Mouse (Mus musculus) forebrain, embryonic 14.5 days (tissue): ENCODE data around the gene Ccn1. TPM values are rescaled to one million over a fixed set of nuclear protein-coding genes. Genes with fewer than 3 reads are reported as not detected.

Experiments
- ATAC-seq: fragments of 200-750 bp; cut with Nextera tagmentation; 2 replicates; pipeline ENCODE4 v1.8.0; 2017; ENCODE audit warnings: mild to moderate bottlenecking, moderate library complexity
- DNase-seq: peaks from one replicate; pipeline ENCODE4 v3.0.0-alpha.2; 2015; ENCODE audit warnings: low spot score
- H3K27ac ChIP-seq: fragments of 300-500 bp; sonication (generic); 2 replicates; pipeline ENCODE4 v1.5.1; 2014; ENCODE audit warnings: low read depth, mild to moderate bottlenecking, control low read depth, low read length, moderate library complexity
- H3K27me3 ChIP-seq: fragments of 300-500 bp; sonication (generic); replicated peaks from 2 replicates; pipeline ENCODE4 v1.6.1; 2014; ENCODE audit warnings: low read length, control low read depth, mixed read lengths; ENCODE audit not compliant: control insufficient read depth, insufficient read depth
- H3K36me3 ChIP-seq: fragments of 300-500 bp; sonication (generic); 2 replicates; pipeline ENCODE4 v1.6.1; 2014; ENCODE audit warnings: low read length, control low read depth; ENCODE audit not compliant: control insufficient read depth, insufficient read depth
- H3K4me1 ChIP-seq: fragments of 300-500 bp; sonication (generic); 2 replicates; pipeline ENCODE4 v1.6.1; 2014; ENCODE audit warnings: antibody characterized with exemption, low read length, control low read depth; ENCODE audit not compliant: control insufficient read depth, insufficient read depth
- H3K4me2 ChIP-seq: fragments of 300-500 bp; sonication (generic); 2 replicates; pipeline ENCODE4 v1.6.1; 2014; ENCODE audit warnings: mild to moderate bottlenecking, control low read depth, low read length
- H3K4me3 ChIP-seq: fragments of 300-500 bp; sonication (generic); 2 replicates; pipeline ENCODE4 v1.5.1; 2014; ENCODE audit warnings: low read depth, low read length, control low read depth
- H3K9ac ChIP-seq: fragments of 300-500 bp; sonication (generic); 2 replicates; pipeline ENCODE4 v1.6.1; 2014; ENCODE audit warnings: mild to moderate bottlenecking, low read length, control low read depth, moderate library complexity
- H3K9me3 ChIP-seq: fragments of 300-500 bp; sonication (generic); replicated peaks from 2 replicates; pipeline ENCODE4 v1.6.1; 2016; ENCODE audit warnings: low read length, control low read depth, mixed read lengths; ENCODE audit not compliant: control insufficient read depth
- WGBS: fragments of 180-500 bp; shearing (Covaris S2); extraction: QIAGEN DNeasy Blood & Tissue Kit; methylation state at CpG from one replicate; pipeline ENCODE4 v1.1.7; 2014; 5-methylcytosine and 5-hydroxymethylcytosine counted together
- polyA plus RNA-seq: library from polyadenylated mRNA; unstranded; fragments of >200 nt; fragmentation: Nextera tagmentation; extraction: Ambion mirVana; gene quantifications from 2 replicates; pipeline ENCODE4 v1.2.1, GENCODE M21; 2014

Ccn1 gene
- polyA plus RNA-seq, 1 experiment from 2014 or later = 14.6 TPM

DNA sequence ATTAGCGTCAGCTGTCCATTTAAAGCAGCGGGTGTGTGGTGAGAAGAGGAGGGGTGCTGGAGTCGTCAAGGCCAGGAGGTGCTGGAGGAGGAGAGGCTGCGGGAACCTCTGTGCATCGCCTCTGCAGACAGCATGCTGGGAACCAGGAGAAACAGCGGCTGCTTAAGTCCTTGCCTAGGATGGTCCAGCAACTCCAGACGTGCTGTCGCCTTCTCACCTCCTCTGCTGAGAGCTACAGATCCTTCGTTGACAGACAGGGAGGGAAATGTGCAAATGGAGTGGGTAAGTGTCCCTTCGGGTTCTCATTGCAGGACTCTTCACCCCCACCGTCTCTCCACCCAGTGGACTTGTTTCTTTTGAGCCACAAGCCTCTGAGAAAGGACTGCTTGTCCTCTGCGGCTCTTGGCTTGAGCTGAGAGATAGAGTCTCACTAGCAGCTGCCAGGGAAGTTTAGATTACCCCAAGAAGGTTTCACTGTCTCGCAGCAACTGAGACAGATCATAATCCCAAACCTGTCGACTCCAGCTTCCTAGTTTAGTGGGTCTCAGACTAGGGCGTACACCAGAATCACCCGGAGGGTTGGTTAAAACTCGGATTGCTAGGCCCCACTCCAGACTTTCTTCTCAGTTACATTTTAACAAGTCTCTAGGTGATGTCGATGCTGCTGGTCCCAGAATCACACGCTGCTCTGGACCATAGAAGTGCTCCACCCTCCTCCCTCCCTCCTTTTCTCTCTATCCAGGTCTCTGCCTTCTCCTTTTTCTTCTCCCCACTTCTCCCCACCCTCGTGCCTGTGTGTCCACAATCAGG is 2.7 kb upstream of the Ccn1 start:
- Histone ChIP-seq H3K27ac (peak overlapping the region; percentile 46; the same call in 1 of the 2 replicates), H3K9ac (peak overlapping the region; percentile 66), H3K9me3 (no peaks in the 10 kb centered on the region), H3K27me3 (peaks cover 13% of the 10 kb centered on the region; the same call in 1 of the 2 replicates), H3K36me3 (no peaks in the 10 kb centered on the region), H3K4me3 (peak overlapping the region; percentile 36), H3K4me1 (peaks cover 30% of the 10 kb centered on the region), H3K4me2 (peak overlapping the region; percentile 82)
- DNase-seq (peak; percentile 23), ATAC-seq (no peak)
- 15% methylated on average over 20 of the region's 20 CpGs for WGBS

- peaks cover 13% of the 10 kb centered on the region; the same call in 1 of the 2 replicates for H3K27me3 ChIP-seq
- no peaks in the 10 kb centered on the region for H3K36me3 ChIP-seq
- H3K9ac ChIP-seq = peak overlapping the region; percentile 17; the same call in 1 of the 2 replicates
- H3K4me3 ChIP-seq = peak overlapping the region; percentile 8; the same call in 1 of the 2 replicates
- H3K4me1 ChIP-seq = peaks cover 30% of the 10 kb centered on the region
- ATAC-seq (no peak), DNase-seq (no peak)
- 10% methylated on average over 10 of the region's 10 CpGs for WGBS
- H3K27ac ChIP-seq = 0 out of 2 replicates have a peak overlapping the region, but pooled peaks have one; percentile 46
- H3K9me3 ChIP-seq = no peaks in the 10 kb centered on the region
- peak overlapping the region; percentile 82 for H3K4me2 ChIP-seq
Observed at GRCm38 (mm10) chr3:145651978-145652321, 2.2 kb upstream of the Ccn1 start.

- ATAC-seq = peak; percentile 11; the same call in 1 of the 2 replicates
Observed at GRCm38 (mm10) chr3:145651029-145651977, 1.5 kb upstream of the Ccn1 start.

DNA sequence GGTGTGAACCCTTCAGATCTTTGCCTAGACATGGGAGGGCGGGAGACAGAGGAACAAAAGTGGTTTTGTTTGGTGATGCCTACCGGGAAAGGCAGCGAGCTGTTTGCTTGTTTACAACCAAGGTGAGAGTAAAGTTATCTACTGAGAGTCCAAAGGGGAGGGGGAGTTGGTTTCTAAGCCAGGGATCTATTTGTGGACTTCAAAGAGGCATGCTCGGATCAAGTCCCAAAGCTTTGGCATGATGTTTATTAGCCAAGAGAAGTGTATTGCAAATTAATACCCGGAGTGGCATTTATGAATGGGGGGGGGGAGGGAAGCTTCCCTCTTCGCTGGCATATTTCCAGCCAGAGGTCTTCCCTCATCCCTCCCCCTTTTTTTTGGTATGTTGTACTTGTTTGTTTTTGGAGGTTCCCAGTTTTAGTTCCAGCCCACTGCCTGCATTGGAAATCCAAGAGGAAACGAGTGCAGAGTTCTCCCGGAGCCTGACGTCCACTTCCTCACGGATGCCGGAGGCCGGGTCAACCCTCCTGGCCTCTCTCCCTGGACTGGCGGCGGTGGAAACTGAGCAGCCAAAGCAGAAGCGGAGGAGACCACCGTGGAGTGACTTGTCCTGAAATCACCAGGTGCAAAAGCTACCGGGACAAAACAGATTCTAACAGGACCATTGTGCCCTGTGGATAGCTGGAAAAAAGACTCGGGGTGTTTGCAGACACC is 674 bp upstream of the Ccn1 start:
- Histone ChIP-seq H3K9me3 (no peaks in the 10 kb centered on the region), H3K9ac (peak overlapping the region; percentile 77), H3K36me3 (no peaks in the 10 kb centered on the region), H3K4me1 (peaks cover 37% of the 10 kb centered on the region), H3K27ac (peak overlapping the region; percentile 64; the same call in 1 of the 2 replicates), H3K27me3 (peaks cover 13% of the 10 kb centered on the region; the same call in 1 of the 2 replicates), H3K4me3 (peak overlapping the region; percentile 54), H3K4me2 (peak overlapping the region; percentile 82)
- no peak; the same call in 1 of the 2 replicates for ATAC-seq
- 2% methylated on average over 18 of the region's 18 CpGs for WGBS
- peak; percentile 71 for DNase-seq

More at GRCm38 (mm10) chr3:145651029-145651977, 1.5 kb upstream of the Ccn1 start:
- Histone ChIP-seq H3K4me3 (peak overlapping the region; percentile 54; the same call in 1 of the 2 replicates), H3K4me1 (peaks cover 31% of the 10 kb centered on the region), H3K27ac (peak overlapping the region; percentile 66; the same call in 1 of the 2 replicates), H3K4me2 (peak overlapping the region; percentile 82), H3K9ac (0 out of 2 replicates have a peak overlapping the region, but pooled peaks have one; percentile 77), H3K9me3 (no peaks in the 10 kb centered on the region), H3K27me3 (peaks cover 13% of the 10 kb centered on the region; the same call in 1 of the 2 replicates), H3K36me3 (no peaks in the 10 kb centered on the region)
- DNase-seq = peak; percentile 79
- 4% methylated on average over 19 of the region's 19 CpGs for WGBS

DNA sequence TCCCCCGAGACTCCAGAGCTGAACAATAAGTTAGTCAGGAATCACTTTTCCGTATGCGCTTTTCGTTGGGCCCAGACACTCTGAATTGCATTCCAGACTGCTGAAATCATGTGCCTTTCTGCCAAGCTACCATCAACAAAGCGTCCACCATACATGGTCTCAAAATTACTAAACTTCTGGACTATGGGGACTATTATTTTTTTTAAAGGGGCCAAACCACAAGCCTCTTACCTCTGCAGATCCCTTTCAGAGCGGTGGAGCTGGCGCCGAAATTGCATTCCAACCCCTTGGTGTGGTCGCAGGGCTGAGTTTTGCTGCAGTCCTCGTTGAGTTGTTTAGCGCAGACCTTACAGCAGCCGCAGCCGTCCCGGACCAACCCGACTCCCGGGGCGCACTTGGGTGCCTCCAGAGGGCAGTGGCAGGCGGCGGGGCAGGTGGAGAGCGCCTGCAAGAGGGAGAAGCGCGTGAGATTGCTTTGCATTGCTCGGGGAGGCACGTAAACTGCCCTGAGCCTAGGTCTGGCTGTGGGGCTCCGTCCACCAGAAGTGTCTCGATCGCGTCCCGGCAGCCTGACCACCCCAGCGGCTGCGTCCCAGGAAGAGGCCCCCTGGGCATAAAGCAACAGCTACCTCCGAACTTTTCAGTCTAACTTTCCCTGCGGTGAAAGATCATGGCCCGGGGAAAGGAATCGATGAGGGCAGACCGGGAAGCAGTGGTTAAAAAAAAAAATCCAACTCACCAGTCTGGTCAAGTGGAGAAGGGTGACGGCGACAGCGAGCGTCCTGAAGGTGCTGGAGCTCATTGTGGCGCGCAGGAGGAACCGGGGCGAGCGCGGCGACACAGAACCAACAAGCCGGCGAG is 560 bp downstream of the Ccn1 start:
- DNase-seq (peak; percentile 65), ATAC-seq (peak; percentile 6; the same call in 1 of the 2 replicates)
- Histone ChIP-seq H3K36me3 (no peaks in the 10 kb centered on the region), H3K4me3 (peak overlapping the region; percentile 54), H3K4me1 (peaks cover 40% of the 10 kb centered on the region), H3K9ac (peak overlapping the region; percentile 77), H3K27ac (peak overlapping the region; percentile 74), H3K27me3 (peaks cover 13% of the 10 kb centered on the region; the same call in 1 of the 2 replicates), H3K9me3 (no peaks in the 10 kb centered on the region), H3K4me2 (peak overlapping the region; percentile 82)
- under 1% methylated on average over 49 of the region's 49 CpGs for WGBS

DNA sequence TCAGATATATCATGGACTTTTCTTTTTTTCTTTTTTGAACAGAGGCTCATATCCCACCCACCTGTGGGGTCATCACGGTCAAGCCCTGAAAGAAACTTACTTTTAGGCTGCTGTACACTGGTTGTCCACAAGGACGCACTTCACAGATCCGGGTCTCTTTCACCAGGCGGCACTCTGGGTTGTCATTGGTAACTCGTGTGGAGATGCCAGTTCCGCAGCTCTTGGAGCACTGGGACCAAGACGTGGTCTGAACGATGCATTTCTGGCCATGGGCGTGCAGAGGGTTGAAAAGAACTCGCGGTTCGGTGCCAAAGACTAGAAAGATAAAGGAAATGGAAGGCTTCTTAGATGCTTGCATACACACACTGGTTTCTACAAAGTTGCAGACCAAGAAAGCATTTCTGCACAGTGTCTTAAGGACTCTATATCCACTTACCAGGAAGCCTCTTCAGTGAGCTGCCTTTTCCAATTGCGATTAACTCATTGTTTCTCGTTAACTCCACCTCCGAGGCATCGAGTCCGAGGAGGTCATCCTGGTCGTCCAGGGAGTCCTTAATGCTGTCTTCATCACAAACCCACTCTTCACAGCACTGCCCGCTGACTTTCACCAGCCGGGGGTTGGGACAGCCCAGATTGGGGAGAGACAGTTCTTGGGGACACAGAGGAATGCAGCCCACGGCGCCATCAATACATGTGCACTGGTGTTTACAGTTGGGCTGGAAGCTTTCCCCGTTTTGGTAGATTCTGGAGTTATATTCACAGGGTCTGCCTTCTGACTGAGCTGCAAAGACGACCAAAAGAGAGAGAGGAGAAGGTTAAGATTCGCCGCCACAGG is 1.5 kb downstream of the Ccn1 start:
- Histone ChIP-seq H3K27ac (peak overlapping the region; percentile 60; the same call in 1 of the 2 replicates), H3K9me3 (no peaks in the 10 kb centered on the region), H3K9ac (peak overlapping the region; percentile 77), H3K36me3 (no peaks in the 10 kb centered on the region), H3K27me3 (peaks cover 13% of the 10 kb centered on the region; the same call in 1 of the 2 replicates), H3K4me3 (peak overlapping the region; percentile 54), H3K4me2 (peak overlapping the region; percentile 82), H3K4me1 (peaks cover 37% of the 10 kb centered on the region)
- no peak for ATAC-seq
- DNase-seq = peak; percentile 72
- 9% methylated on average over 26 of the region's 26 CpGs for WGBS

- Histone ChIP-seq H3K36me3 (no peaks in the 10 kb centered on the region), H3K27me3 (peaks cover 6% of the 10 kb centered on the region; the same call in 1 of the 2 replicates), H3K4me3 (peak overlapping the region; percentile 54; the same call in 1 of the 2 replicates), H3K4me1 (peaks cover 30% of the 10 kb centered on the region), H3K4me2 (peak overlapping the region; percentile 82), H3K27ac (no peak overlapping the region), H3K9ac (no peak overlapping the region), H3K9me3 (no peaks in the 10 kb centered on the region)
- no peak for DNase-seq
- ATAC-seq = no peak
- WGBS = 64% methylated on average over 18 of the region's 18 CpGs
Observed at GRCm38 (mm10) chr3:145647416-145647815, 2.4 kb downstream of the Ccn1 start.
